Mouse (Mus musculus) lung, postnatal 0 days (tissue): Measurements from ENCODE around the gene Sdhb. TPM values are rescaled to one million over a fixed set of nuclear protein-coding genes. Genes with fewer than 3 reads are reported as not detected.

Experiments used
- ATAC-seq: fragments of 200-750 bp; cut with Nextera tagmentation; 2 replicates; pipeline ENCODE4 v1.8.0; 2017; ENCODE audit warnings: moderate library complexity
- DNase-seq: peaks from one replicate; pipeline ENCODE4 v3.0.0-alpha.2; 2016; ENCODE audit warnings: low spot score
- H3K27ac ChIP-seq: fragments of 300-500 bp; sonication (generic); 2 replicates; pipeline ENCODE4 v1.5.1; 2014; ENCODE audit warnings: antibody characterized with exemption, mild to moderate bottlenecking, low read length, mixed read lengths
- H3K27me3 ChIP-seq: fragments of 300-500 bp; sonication (generic); replicated peaks from 2 replicates; pipeline ENCODE4 v1.6.1; 2014; ENCODE audit warnings: low read length, mixed read lengths; ENCODE audit not compliant: insufficient read depth
- H3K36me3 ChIP-seq: fragments of 300-500 bp; sonication (generic); 2 replicates; pipeline ENCODE4 v1.6.1; 2014; ENCODE audit warnings: low read length, mixed read lengths; ENCODE audit not compliant: insufficient read depth
- H3K4me1 ChIP-seq: fragments of 300-500 bp; sonication (generic); 2 replicates; pipeline ENCODE4 v1.6.1; 2014; ENCODE audit warnings: antibody characterized with exemption, low read depth, low read length, mixed read lengths; ENCODE audit not compliant: insufficient read depth
- H3K4me2 ChIP-seq: fragments of 300-500 bp; sonication (generic); replicated peaks from 2 replicates; pipeline ENCODE4 v1.6.1; 2014; ENCODE audit warnings: low read depth, mild to moderate bottlenecking, low read length, moderate library complexity, mixed read lengths
- H3K4me3 ChIP-seq: fragments of 300-500 bp; sonication (generic); 2 replicates; pipeline ENCODE4 v1.5.1; 2014; ENCODE audit warnings: low read depth, low read length
- H3K9ac ChIP-seq: fragments of 300-500 bp; sonication (generic); replicated peaks from 2 replicates; pipeline ENCODE4 v1.6.1; 2014; ENCODE audit warnings: low read depth, mild to moderate bottlenecking
- H3K9me3 ChIP-seq: fragments of 300-500 bp; sonication (generic); 2 replicates; pipeline ENCODE4 v1.6.1; 2016; ENCODE audit warnings: low read length, mixed read lengths
- CTCF ChIP-seq: IDR thresholded peaks from 2 replicates; pipeline ENCODE4 v1.5.1; 2016; ENCODE audit warnings: antibody characterized with exemption, mild to moderate bottlenecking
- EP300 ChIP-seq: IDR thresholded peaks from 2 replicates; pipeline ENCODE4 v1.6.1; 2016; ENCODE audit warnings: antibody characterized with exemption, mild to moderate bottlenecking, control low read depth
- WGBS: fragments of 180-500 bp; shearing (Covaris S2); extraction: QIAGEN DNeasy Blood & Tissue Kit; methylation state at CpG from one replicate; pipeline ENCODE4 v1.1.7; 2014; 5-methylcytosine and 5-hydroxymethylcytosine counted together
- polyA plus RNA-seq: library from polyadenylated mRNA; unstranded; fragments of >200 nt; fragmentation: Nextera tagmentation; extraction: Ambion mirVana; gene quantifications from 2 replicates; pipeline ENCODE4 v1.2.1, GENCODE M21; 2015

The Sdhb gene
- polyA plus RNA-seq, 1 experiment from 2014 or later: 275 TPM

GRCm38 (mm10) chr4:140916296-140916695 lies 44.7 kb upstream of the Sdhb start:
- H3K4me2 ChIP-seq: no peak overlapping the region
- no peak overlapping the region for H3K9ac ChIP-seq
- H3K27me3 ChIP-seq: no peaks in the 10 kb centered on the region
- DNase-seq (no peak), ATAC-seq (no peak)
- 88% methylated on average over 5 of the region's 5 CpGs for WGBS
- no peak overlapping the region for H3K4me3 ChIP-seq
- no peak for TF ChIP-seq EP300
- TF ChIP-seq CTCF: no peak
- H3K9me3 ChIP-seq: no peaks in the 10 kb centered on the region
- H3K4me1 ChIP-seq: no peaks in the 10 kb centered on the region
- no peak overlapping the region for H3K27ac ChIP-seq
- no peaks in the 10 kb centered on the region for H3K36me3 ChIP-seq

DNA sequence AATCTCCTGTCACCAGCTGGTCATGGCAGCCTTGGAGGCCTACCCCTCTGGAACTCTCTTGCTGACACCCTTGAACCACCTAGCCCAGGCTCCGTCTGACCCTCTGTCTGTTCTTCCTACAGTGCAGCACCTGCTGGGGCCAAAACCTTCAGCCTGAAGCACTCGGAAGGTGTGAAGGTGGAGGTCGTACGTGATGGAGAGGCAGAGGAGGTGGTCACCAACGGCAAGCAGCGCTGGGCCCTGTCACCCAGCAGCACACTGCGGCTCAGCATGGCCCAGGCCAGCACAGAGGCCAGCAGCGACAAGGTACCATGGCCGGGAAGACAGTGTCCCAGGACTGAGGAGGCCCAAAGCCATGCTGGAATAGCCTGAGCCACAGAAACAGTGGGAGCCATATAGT lies 43.6 kb upstream of the Sdhb start:
- DNase-seq: no peak
- Histone ChIP-seq H3K4me2 (no peak overlapping the region), H3K36me3 (no peaks in the 10 kb centered on the region), H3K4me1 (no peaks in the 10 kb centered on the region), H3K27ac (no peak overlapping the region), H3K9me3 (no peaks in the 10 kb centered on the region), H3K9ac (no peak overlapping the region), H3K27me3 (no peaks in the 10 kb centered on the region), H3K4me3 (no peak overlapping the region)
- TF ChIP-seq EP300 (no peak), CTCF (no peak)
- no peak for ATAC-seq
- 87% methylated on average over 9 of the region's 9 CpGs for WGBS

DNA sequence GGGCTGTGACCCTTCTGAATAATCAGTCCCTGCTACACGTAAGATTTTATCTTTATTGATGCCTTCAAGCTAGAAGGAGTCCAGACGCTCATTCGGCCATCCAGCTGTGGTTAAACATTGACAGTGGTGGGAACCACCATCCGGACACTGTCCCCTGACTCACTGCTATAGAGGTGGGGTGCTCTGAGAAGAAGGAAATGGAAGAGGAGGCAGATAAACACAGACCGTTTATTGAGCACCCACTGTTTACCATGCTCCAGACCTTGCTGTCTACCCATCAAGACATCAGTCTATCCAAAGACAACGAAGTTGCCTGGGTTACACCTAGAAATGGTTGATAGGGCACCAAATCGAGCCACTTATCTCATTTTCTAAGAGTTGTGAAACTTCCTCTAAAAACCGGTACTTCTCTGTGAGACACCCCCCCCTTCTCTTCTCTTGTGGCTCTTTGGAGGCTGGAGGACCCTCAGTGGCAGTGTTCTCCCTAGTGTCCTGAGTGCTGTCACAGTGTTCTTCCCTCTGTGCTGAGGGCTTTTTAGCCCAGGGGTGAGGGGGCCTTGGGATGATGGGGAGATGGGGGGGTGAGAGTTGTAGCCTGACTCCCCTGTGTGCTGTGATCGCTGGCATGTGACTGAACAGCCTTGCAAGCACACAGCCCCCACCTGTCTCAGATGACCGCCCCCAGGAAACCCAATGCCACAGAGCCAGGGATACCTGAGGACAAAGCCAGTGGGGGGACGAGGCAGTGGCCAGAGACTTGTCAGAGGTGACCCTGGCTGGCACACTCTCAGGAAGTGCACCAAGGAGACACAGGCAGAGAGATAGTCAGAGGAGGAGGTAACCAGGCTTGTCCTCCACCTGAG lies 40.8 kb upstream of the Sdhb start:
- Histone ChIP-seq H3K27me3 (no peaks in the 10 kb centered on the region), H3K9me3 (no peaks in the 10 kb centered on the region), H3K27ac (no peak overlapping the region), H3K9ac (no peak overlapping the region), H3K4me2 (no peak overlapping the region), H3K4me1 (no peaks in the 10 kb centered on the region), H3K4me3 (no peak overlapping the region), H3K36me3 (no peaks in the 10 kb centered on the region)
- WGBS: 37% methylated on average over 11 of the region's 11 CpGs
- TF ChIP-seq CTCF (no peak), EP300 (no peak)
- no peak for DNase-seq
- no peak for ATAC-seq

DNA sequence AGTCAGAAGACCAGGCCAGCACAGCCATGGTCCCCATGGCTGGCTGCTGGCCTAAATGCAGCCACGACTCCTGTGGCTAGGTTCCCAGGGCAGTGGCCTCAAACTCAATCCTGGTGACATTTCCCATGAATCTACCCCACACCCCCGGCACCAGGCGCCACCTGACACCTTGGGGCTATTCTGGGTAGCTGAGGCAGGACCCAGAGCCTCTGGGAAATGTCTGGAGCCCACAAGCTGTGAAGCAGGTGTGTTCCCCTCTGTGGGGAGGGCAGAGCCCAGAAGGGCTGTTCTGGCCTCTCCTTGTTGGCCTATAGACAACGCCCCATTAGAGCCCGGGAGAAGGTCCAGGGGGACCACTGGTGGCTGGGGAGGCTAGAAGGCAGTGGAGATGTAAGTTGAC lies 38.5 kb upstream of the Sdhb start:
- no peaks in the 10 kb centered on the region for H3K4me1 ChIP-seq
- TF ChIP-seq CTCF (no peak), EP300 (no peak)
- DNase-seq (no peak), ATAC-seq (no peak)
- H3K27me3 ChIP-seq: no peaks in the 10 kb centered on the region
- H3K9ac ChIP-seq: no peak overlapping the region
- no peak overlapping the region for H3K4me3 ChIP-seq
- WGBS: 82% methylated on average over 5 of the region's 5 CpGs
- no peaks in the 10 kb centered on the region for H3K9me3 ChIP-seq
- no peak overlapping the region for H3K4me2 ChIP-seq
- no peak overlapping the region for H3K27ac ChIP-seq
- no peaks in the 10 kb centered on the region for H3K36me3 ChIP-seq

DNA sequence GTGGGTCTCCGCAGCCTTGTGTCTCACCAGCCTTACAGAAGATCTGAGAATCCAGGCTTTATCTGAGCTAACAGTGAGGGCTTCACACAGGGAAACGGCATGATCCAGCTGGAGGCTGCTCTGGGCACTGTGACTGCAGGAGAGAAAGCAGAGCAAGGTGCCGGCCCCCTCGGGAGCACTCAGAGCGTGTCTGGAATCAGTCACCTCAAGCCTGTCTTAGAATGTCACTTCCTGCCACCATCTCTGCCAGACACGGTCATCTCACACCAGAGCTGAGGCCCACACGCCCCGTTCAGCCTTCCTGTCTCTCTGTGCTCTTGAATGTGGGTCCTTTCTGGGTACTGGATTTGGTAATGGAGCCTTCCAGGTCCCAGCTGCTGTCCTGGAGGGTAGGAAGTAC lies 35.4 kb upstream of the Sdhb start:
- Histone ChIP-seq H3K4me3 (no peak overlapping the region), H3K9me3 (no peaks in the 10 kb centered on the region), H3K27ac (no peak overlapping the region), H3K4me1 (no peaks in the 10 kb centered on the region), H3K9ac (no peak overlapping the region), H3K36me3 (no peaks in the 10 kb centered on the region), H3K27me3 (no peaks in the 10 kb centered on the region), H3K4me2 (no peak overlapping the region)
- no peak for DNase-seq
- TF ChIP-seq CTCF (no peak), EP300 (no peak)
- ATAC-seq: no peak
- 46% methylated on average over 8 of the region's 8 CpGs for WGBS

DNA sequence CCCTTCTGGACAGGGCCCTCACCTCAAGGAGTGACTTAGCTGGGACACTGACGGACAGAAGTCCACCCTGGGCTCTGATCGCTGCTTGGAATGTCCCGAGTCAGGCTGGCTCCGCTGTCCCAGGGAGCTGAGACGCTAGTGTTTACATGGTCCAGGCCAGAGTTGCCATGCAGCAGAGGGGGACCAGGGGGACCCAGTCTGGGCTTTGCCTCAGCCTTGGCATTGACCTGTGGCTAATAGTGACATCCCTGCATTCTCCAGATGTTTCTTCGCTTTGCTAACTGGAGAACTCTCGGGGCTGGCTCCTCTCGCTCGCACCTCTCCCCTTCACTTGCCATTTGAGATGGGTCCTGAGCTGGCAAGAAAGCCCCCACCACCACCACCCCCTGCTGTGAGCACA lies 32.7 kb upstream of the Sdhb start:
- no peak overlapping the region for H3K4me3 ChIP-seq
- no peak overlapping the region for H3K4me2 ChIP-seq
- no peak for TF ChIP-seq EP300
- no peak for TF ChIP-seq CTCF
- no peak for DNase-seq
- H3K9ac ChIP-seq: no peak overlapping the region
- H3K9me3 ChIP-seq: no peaks in the 10 kb centered on the region
- WGBS: 60% methylated on average over 9 of the region's 9 CpGs
- H3K27ac ChIP-seq: no peak overlapping the region
- no peaks in the 10 kb centered on the region for H3K36me3 ChIP-seq
- H3K27me3 ChIP-seq: no peaks in the 10 kb centered on the region
- no peaks in the 10 kb centered on the region for H3K4me1 ChIP-seq
- ATAC-seq: no peak
